Mouse (Mus musculus) layer of hippocampus, adult 9-11 months (tissue): ENCODE measurements around the gene Cmip.

Source experiments
- DNase-seq: peaks from one replicate; pipeline ENCODE4 v3.0.0; 2022

Gene Cmip

GRCm38 (mm10) chr8:117475819-117476218 lies 219.0 kb downstream of the Cmip start:
- DNase-seq = peak; percentile 77

GRCm38 (mm10) chr8:117478082-117478481 lies 221.2 kb downstream of the Cmip start:
- no peak for DNase-seq

DNA sequence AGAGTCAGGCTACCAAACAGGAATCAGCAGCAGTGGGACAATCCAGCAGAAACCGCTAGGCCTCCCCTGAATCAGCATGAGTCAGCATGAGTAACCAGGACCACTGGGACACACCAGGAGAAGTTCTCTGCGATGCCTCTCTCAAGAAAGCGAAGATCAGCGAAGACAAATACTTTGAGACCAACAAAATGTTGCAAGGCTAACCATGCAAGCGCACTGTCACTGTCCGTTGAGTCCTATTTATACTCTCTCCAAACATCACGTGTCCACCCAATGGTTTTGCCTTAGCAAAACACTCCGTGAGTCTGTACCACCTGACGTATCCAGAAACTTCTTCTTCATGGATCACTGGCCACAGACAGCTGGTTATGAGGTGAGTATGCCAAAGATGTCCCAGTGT lies 223.1 kb downstream of the Cmip start:
- DNase-seq = no peak

DNA sequence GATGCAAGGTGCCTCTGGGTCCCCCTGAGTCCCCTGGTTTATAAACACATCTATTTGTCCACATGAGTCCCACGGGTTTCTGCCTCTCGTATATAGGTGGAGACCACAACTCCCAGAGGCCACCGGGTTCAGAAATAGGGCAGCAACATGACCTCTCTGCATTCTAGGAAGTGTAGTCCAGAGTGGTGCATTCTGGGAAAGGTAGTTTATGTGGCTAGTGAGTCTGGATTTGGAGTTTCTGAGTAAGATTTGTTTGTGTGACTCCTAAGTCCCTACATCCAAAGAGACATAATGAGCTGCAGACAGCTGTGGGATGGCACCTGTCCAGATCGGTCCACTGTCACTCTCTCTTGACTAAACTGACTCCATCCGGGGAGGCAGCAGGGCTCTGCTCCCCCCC lies 223.7 kb downstream of the Cmip start:
- DNase-seq = no peak

DNA sequence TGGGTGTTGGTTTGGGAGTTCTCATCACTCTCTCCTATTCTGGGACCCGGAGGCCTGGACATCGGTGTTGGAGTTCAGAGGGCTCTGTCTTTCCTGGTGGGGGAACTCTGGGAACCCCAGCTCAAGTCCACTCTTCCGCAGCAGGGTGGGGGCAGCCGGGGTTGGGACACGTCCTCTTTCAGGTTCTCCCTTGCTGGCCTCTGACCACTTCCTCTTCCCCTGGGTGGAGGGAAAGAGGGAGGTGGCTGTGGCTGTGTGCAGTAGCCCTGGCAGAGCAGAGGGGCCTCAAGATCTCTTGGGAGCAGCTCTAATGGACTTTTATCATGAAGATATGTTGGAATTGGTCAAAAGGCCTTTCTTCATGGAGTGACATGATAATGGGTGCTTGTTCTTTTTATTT lies 225.0 kb downstream of the Cmip start:
- DNase-seq = peak; percentile 55

DNA sequence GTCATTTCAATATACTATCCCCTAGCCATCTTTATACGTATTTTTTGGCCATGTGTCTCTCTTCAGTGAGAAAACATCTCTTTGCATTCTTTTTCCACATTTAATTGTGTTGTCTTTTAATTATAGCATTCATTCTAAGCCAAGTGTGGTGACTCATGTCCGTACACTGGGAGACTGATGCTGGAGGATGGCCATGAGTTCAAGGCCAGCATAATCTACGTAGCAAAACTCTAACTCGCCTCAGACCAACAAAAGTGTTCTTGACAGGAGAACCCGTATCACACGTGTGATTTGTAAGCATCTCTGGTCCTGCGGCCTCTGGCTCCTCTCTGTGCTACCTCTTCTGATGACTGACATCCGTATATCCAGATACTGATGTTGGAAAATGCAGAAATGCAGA lies 227.9 kb downstream of the Cmip start:
- no peak for DNase-seq

GRCm38 (mm10) chr8:117485316-117485715 lies 228.5 kb downstream of the Cmip start:
- no peak for DNase-seq

GRCm38 (mm10) chr8:117488246-117489005 lies 231.6 kb downstream of the Cmip start:
- DNase-seq = no peak

GRCm38 (mm10) chr8:117493543-117493942 lies 236.7 kb downstream of the Cmip start:
- DNase-seq = no peak

GRCm38 (mm10) chr8:117494874-117495273 lies 238.0 kb downstream of the Cmip start:
- no peak for DNase-seq

- peak; percentile 47 for DNase-seq
Measured at GRCm38 (mm10) chr8:117498179-117498914, 241.5 kb downstream of the Cmip start, which contains the start of gene Plcg2. TSS of gene Plcg2 (plus strand) at chr8:117498291.

DNA sequence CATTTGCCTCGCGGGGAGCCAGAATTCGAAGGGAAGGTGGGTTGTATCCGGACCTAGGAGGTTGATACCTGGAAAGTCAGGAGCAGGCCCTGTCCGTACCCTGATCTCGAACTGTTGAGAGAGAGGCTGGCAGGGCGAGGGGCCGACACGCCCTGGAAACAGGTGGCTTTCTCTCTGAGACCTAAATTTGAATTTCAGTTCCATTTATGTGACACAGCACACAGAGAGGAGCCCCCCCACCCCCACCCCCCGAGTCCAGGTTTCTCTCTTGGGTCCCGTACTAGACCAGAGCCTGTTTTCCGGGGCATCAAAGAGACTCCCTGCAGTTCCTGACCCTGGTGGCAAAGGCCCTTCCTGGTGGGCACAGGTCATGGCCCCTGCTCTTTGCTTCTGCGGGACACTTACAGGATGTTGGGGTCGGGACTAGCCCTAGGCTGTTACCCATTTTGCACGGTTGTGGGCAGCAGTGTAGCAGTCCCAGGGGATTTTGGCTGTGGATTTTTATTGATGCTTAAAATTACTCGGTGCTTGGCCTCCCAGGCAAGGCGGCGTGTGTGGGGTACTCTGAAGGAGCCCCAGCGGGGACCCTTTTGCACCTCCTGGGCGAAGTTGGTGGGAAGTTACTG lies 242.2 kb downstream of the Cmip start:
- no peak for DNase-seq

DNA sequence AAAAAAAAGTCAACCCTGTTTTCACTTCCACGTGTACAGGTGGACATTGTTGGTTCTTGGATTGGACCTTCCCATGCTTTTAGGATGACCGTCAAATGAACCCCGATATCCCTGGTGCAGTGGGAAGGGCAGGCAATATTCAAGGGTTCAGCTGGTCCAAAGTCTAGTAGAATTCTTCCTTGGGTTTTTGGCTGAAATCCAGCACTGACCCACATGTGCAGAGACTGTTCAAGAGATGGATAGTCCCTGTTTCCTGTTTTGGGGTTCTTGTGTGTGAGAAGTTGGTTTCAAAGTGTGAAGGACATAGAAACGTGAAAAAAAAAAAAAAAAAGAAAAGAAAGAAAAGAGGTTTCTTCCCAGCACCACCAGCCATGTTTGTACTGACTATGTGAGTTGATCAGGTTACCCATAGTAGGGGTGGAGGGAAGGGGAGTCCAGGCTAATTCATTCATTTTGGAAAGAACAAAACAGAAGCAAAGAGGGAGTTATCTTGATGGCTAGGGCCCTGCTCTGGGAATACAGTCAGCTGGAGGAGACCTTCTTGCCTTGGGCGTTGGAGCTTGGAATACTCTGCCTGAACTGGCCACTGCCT lies 243.5 kb downstream of the Cmip start:
- no peak for DNase-seq

DNA sequence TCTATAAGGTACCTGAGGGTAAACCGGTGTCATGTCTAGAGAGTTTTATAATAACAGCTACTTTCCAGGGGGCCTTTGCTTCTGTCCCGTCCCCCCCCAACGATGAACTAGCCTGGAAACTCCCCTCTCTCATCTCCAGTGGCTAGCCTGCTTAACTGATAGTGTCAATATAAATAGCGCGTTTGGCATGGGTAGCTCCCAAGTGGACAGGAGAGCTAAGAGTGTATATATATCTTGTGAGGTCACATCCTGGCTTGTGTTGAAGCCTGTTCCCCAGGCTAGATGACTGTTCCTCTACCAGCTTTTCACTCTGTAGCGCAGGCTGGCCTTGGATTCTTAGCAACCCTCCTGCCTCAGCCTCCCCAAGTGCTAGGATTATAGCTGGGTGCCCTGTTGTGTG lies 244.5 kb downstream of the Cmip start:
- DNase-seq = no peak

DNA sequence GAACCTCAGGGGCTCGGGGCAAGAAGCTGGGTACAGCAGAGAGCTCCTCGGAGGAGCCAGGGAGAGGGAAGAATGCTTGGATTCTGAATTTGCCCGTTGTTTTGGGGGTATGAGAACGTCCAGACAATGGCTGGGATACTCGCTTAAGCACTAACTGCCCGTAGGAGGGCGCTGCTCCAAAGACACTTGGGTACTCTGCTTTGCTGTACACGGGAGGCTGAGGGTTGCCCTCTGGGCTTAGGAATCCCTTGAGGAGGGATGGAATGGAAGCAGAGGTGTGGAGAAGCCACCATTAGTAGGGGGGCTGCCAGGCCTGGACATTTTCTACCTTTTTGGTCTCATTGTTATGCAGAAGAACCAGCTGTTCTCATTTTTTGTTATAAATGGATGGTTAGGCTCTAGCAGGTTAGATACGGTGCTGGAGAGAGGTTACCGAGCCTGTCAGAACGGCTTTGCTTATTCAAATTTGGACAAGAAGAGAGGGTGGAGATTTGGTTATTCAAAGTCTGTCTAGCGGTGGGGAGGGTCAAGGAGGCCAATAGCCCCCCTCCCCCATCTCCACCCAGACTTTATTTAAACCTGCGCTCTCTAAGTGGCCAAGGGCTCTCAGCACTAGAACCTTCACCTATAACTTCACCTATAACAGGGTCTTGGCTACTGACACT lies 246.7 kb downstream of the Cmip start:
- DNase-seq = no peak

GRCm38 (mm10) chr8:117507703-117508102 lies 250.8 kb downstream of the Cmip start:
- no peak for DNase-seq
